Mouse (Mus musculus) cerebellum, adult 2 months (tissue): ENCODE results near the gene Cwc22.

Source experiments
- CTCF ChIP-seq: fragments of 200-500 bp; IDR thresholded peaks from 2 replicates; pipeline ENCODE4 v1.5.1; 2011; ENCODE audit warnings: low read depth, mild to moderate bottlenecking, control low read depth, low read length, moderate library complexity, borderline replicate concordance; ENCODE audit not compliant: insufficient read depth
- POLR2A ChIP-seq: fragments of 200-500 bp; IDR thresholded peaks from 2 replicates; pipeline ENCODE4 v1.6.1; 2011; ENCODE audit warnings: low read length, control low read depth, borderline replicate concordance; ENCODE audit not compliant: insufficient read depth

GRCm38 (mm10) chr2:77925187-77925924, 20.8 kb downstream of the Cwc22 start:
- TF ChIP-seq CTCF (no peak), POLR2A (no peak)
